In the genomic region with DNA sequence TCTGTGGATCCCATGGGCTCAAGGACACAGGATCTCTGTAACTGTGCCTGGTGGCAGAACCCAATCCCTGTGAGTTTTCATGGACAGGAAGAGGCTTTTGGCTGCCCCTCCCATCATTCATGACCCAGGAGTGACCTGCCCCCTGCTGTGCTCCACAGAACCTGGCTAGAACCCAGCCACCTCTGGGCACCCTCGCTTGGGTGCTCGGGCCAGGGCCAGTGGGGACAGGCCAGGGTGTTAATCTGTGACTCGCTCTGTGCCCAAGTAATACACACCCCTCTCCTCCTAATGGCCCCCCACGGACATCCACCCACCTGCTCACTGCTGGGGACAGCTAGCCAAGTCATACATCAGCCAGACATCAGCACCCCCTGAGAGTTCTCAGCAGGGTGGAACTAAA, we compare ENCODE assay signal across 17 mouse cellular contexts.
A peak's percentile ranks its signal among the peaks of the same experiment; 100 is the strongest.
DNase-seq lines count a peak whose midpoint lies in the region; ATAC-seq and TF ChIP-seq lines count a peak whose summit lies in the region.
"Had no signal": no experiment of that assay in that cellular context is flagged by ENCODE, and none has a peak within 500 bp of the region (broad histone marks: within the 10 kb centered on the region; RNA-seq: fewer than 3 reads in every experiment).

No protein-coding gene starts in this region.

- H3K4me3 ChIP-seq in hindbrain, embryonic 16.5 days (ENCODE audit: low read length), result no peak overlapping the region
- H3K4me3 ChIP-seq in hindbrain, embryonic 11.5 days (ENCODE audit: low read depth, low read length), result no peak overlapping the region
- H3K4me3 ChIP-seq: heart, embryonic 13.5 days; hindbrain, embryonic 12.5 days had no signal

- POLR2A ChIA-PET in Patski (lab: Charles Lee), result interaction anchor here (1.0 to 9.8 kb wide), 7 partner anchors 11 to 60 kb away, joined by 3 to 201 read pairs (median 4); no protein-coding TSS in a partner anchor

- in situ Hi-C loops in Patski (cut with MboI; ENCODE audit: low pct_unique_long_range_greater_than_20kb), result no loop called here

- no peaks in the 10 kb centered on the region for H3K4me1 ChIP-seq in hindbrain, embryonic 16.5 days (ENCODE audit: control insufficient read depth, insufficient read depth, low read depth, low read length)
- H3K4me1 ChIP-seq in hindbrain, embryonic 11.5 days (replicated peaks; ENCODE audit: control insufficient read depth, insufficient read depth, low read length), result no peaks in the 10 kb centered on the region

- H3K27ac ChIP-seq in hindbrain, embryonic 16.5 days (ENCODE audit: low read depth, low read length), result no peak overlapping the region
- no peak overlapping the region for H3K27ac ChIP-seq in hindbrain, embryonic 11.5 days (ENCODE audit: low read depth, low read length)
- H3K27ac ChIP-seq: hindbrain, embryonic 12.5 days; liver, embryonic 14.5 days had no signal

- H3K9ac ChIP-seq in hindbrain, embryonic 16.5 days (ENCODE audit: low read depth, low read length), result no peak overlapping the region
- no peak overlapping the region for H3K9ac ChIP-seq in hindbrain, embryonic 11.5 days (ENCODE audit: low read depth, low read length)
- H3K9ac ChIP-seq: heart, embryonic 13.5 days; hindbrain, embryonic 12.5 days; liver, embryonic 14.5 days had no signal

- DNase-seq in hindbrain, embryonic 11.5 days (ENCODE audit: low spot score), result no peak
- no peak for DNase-seq in Patski (ENCODE audit: low read depth, low spot score)
- peak; percentile 92 for DNase-seq in kidney, postnatal 14 days
- no peak for DNase-seq in adrenal gland, postnatal 4 days (ENCODE audit: low spot score in 2 of 2)
- DNase-seq: cerebellum, postnatal 14 days; layer of hippocampus, postnatal 36 days; left cerebral cortex, postnatal 4 days; lung, postnatal 10 days; thymus, postnatal 4 days had no signal

- H3K36me3 ChIP-seq in hindbrain, embryonic 16.5 days (ENCODE audit: control insufficient read depth, insufficient read depth, low read length), result no peaks in the 10 kb centered on the region
- no peaks in the 10 kb centered on the region for H3K36me3 ChIP-seq in hindbrain, embryonic 11.5 days (ENCODE audit: control insufficient read depth, insufficient read depth, low read length)
- H3K36me3 ChIP-seq: hindbrain, embryonic 12.5 days had no signal

- no peak for TF ChIP-seq CTCF in Patski (IDR thresholded peaks at IDR 0.05)

- WGBS in hindbrain, embryonic 16.5 days, result 72% methylated on average over 4 of the region's 4 CpGs
- WGBS in hindbrain, embryonic 11.5 days, result 85% methylated on average over 4 of the region's 4 CpGs

- ATAC-seq in hindbrain, embryonic 16.5 days, result 0 out of 2 replicates have a peak, but pooled peaks have one; percentile 45
- ATAC-seq in hindbrain, embryonic 11.5 days (ENCODE audit: low FRiP score), result no peak
- peak; percentile 79 for ATAC-seq in Patski
- 0 out of 2 replicates have a peak, but pooled peaks have one; percentile 26 for ATAC-seq in erythroid progenitor cell, adult 5-6 weeks (replicated peaks; ENCODE audit: low FRiP score, poor library complexity, severe bottlenecking)
- no peak for ATAC-seq in erythroblast, adult 5-6 weeks (replicated peaks; ENCODE audit: low FRiP score, poor library complexity, severe bottlenecking)
- ATAC-seq: CD4-positive, CD25-positive, alpha-beta regulatory T cell, adult 4 months; forebrain, embryonic 16.5 days had no signal

- no peaks in the 10 kb centered on the region for H3K27me3 ChIP-seq in hindbrain, embryonic 16.5 days (replicated peaks; ENCODE audit: control insufficient read depth, insufficient read depth, low read length)
- H3K27me3 ChIP-seq in hindbrain, embryonic 11.5 days (ENCODE audit: control insufficient read depth, insufficient read depth, low read length), result no peaks in the 10 kb centered on the region
- no peaks in the 10 kb centered on the region for H3K27me3 ChIP-seq in Patski
- H3K27me3 ChIP-seq: heart, embryonic 13.5 days; hindbrain, embryonic 12.5 days had no signal

- H3K9me3 ChIP-seq in hindbrain, embryonic 16.5 days (ENCODE audit: control insufficient read depth, low read length), result no peaks in the 10 kb centered on the region
- H3K9me3 ChIP-seq in hindbrain, embryonic 11.5 days (ENCODE audit: control insufficient read depth, low read length), result no peaks in the 10 kb centered on the region
- H3K9me3 ChIP-seq: heart, embryonic 13.5 days; hindbrain, embryonic 12.5 days had no signal

- no peak overlapping the region for H3K4me2 ChIP-seq in hindbrain, embryonic 16.5 days (ENCODE audit: low read length)
- no peak overlapping the region for H3K4me2 ChIP-seq in hindbrain, embryonic 11.5 days (replicated peaks; ENCODE audit: low read depth, low read length)
- H3K4me2 ChIP-seq: heart, embryonic 13.5 days; hindbrain, embryonic 12.5 days had no signal

- CTCF ChIA-PET in Patski (lab: Charles Lee), result interaction anchor here (0.6 to 3.3 kb wide), 5 partner anchors 12 to 78 kb away, joined by 3 to 10 read pairs (median 3); no protein-coding TSS in a partner anchor

Comparison
In these comparisons a context has a peak if more than half of its experiments do, and no peak if none do; other contexts are left out.
1. ATAC-seq: peak in hindbrain, embryonic 16.5 days (single experiment), Patski (single experiment) and erythroid progenitor cell, adult 5-6 weeks (single experiment); none in hindbrain, embryonic 11.5 days (single experiment) and erythroblast, adult 5-6 weeks (single experiment).